Mouse (Mus musculus): ENCODE data around the gene Tra2a. TPM values are rescaled to one million over a fixed set of nuclear protein-coding genes. Genes with fewer than 3 reads are reported as not detected.

The Tra2a gene
- polyA plus RNA-seq, 2 experiments: 43.3 to 210 TPM

DNA sequence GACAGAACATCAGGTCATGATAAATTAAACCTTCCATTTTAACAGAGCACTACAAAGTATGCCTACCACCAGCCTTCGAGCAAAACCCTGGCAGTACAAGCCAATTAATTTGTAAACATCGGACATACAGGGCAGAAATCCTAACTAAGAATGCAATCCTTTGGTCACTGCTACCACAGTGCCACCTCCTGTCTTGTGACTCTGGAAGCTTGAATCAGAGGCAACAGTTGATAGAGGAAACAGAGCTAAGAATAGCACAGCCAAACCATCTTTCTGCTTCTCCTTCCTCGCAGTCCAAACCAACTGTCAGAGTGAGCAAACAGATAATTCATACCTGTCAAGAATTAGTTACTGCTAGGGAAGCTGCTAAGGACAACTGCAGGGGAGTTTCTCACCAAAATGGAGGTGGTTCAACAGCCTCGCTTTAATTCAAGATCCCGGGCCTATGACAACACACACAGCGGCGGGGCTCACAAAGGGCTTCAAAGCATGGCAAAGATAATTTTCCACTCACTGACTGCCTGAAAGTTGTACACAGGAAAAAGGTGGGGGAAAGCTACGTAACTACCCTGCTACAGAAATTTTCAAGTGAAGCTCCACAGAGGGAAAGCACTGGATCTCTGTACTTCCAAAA, 55.4 kb downstream of the Tra2a start:
- TF ChIP-seq POLR2A (IDR thresholded peaks at IDR 0.05; ENCODE audit: borderline replicate concordance, extremely low read depth, insufficient read depth, insufficient read length): no peak
- Histone ChIP-seq H3K4me2 (replicated peaks; ENCODE audit: low read depth, low read length, severe bottlenecking) (no peak overlapping the region), H3K4me3 (replicated peaks; ENCODE audit: low read length) (no peak overlapping the region), H3K9me3 (ENCODE audit: control insufficient read depth, low read length) (no peaks in the 10 kb centered on the region), H3K4me1 (ENCODE audit: control insufficient read depth, insufficient read depth, low read length) (peaks cover 35% of the 10 kb centered on the region), H3K9ac (ENCODE audit: low read depth, low read length, severe bottlenecking) (no peak overlapping the region), H3K27me3 (ENCODE audit: control insufficient read depth, insufficient read depth, low read length) (no peaks in the 10 kb centered on the region), H3K27ac (replicated peaks; ENCODE audit: low read depth, low read length) (no peak overlapping the region), H3K36me3 (ENCODE audit: control insufficient read depth, insufficient read depth, low read length) (peaks cover 26% of the 10 kb centered on the region)
- ATAC-seq (ENCODE audit: low FRiP score, low read depth): no peak
- no peak for DNase-seq (ENCODE audit: low spot score)
- 75% methylated on average over 8 of the region's 8 CpGs for WGBS

DNA sequence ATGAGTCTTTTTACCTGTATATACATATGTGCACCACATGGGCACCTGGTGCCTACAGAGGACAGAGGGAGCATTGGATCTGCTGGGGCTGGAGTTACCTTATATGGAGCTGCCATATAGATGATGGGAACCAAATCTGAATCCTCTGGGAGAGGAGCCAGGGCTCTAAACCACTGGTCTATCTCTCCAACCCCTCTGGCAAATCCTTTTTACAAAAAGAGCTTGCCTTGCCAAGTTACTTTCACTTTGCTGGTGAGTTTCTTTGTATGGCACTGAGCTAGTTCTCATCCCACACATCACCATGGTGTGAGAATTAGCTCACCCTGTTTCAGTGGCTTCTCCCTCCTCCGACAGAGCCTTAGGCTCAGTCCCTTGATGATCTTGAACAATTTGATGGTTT, 57.4 kb downstream of the Tra2a start:
- TF ChIP-seq POLR2A (IDR thresholded peaks at IDR 0.05; ENCODE audit: borderline replicate concordance, extremely low read depth, insufficient read depth, insufficient read length): no peak

DNA sequence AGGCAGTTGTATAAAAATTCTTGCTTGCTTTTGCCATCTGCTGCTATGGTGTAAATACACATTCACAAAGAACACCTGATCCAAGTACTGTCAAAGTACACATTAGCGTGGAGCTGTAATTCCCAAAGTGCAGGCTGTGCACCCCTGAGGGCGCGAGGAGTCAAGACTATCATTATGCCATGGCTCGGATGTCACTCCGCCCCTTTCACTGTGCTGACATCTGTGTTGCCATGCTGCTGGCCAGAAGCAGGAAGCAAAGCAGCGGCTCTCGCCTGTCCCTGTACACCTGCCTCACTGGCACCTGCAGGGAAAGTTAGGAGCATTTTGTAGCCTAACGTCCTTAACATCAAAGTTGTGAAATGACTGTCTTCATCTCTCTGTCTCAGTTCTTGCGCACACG, 68.6 kb downstream of the Tra2a start:
- no peak overlapping the region for H3K4me3 ChIP-seq (replicated peaks; ENCODE audit: low read length)
- peaks cover 9% of the 10 kb centered on the region for H3K36me3 ChIP-seq (ENCODE audit: control insufficient read depth, insufficient read depth, low read length)
- no peak overlapping the region for H3K4me2 ChIP-seq (replicated peaks; ENCODE audit: low read depth, low read length, severe bottlenecking)
- H3K4me1 ChIP-seq (ENCODE audit: control insufficient read depth, insufficient read depth, low read length): no peaks in the 10 kb centered on the region; the same call in 1 of the 2 replicates
- WGBS: 78% methylated on average over 10 of the region's 10 CpGs
- no peak overlapping the region for H3K27ac ChIP-seq (replicated peaks; ENCODE audit: low read depth, low read length)
- DNase-seq (ENCODE audit: low spot score): no peak
- H3K27me3 ChIP-seq (ENCODE audit: control insufficient read depth, insufficient read depth, low read length): no peaks in the 10 kb centered on the region
- no peaks in the 10 kb centered on the region for H3K9me3 ChIP-seq (ENCODE audit: control insufficient read depth, low read length)
- no peak for ATAC-seq (ENCODE audit: low FRiP score, low read depth)
- H3K9ac ChIP-seq (ENCODE audit: low read depth, low read length, severe bottlenecking): no peak overlapping the region
- TF ChIP-seq POLR2A (IDR thresholded peaks at IDR 0.05; ENCODE audit: borderline replicate concordance, extremely low read depth, insufficient read depth, insufficient read length): no peak

More for the DNA sequence above, 57.4 kb downstream of the Tra2a start:
- H3K27ac ChIP-seq (replicated peaks; ENCODE audit: low read depth, low read length): no peak overlapping the region
- ATAC-seq (ENCODE audit: low FRiP score, low read depth): no peak
- H3K4me1 ChIP-seq (ENCODE audit: control insufficient read depth, insufficient read depth, low read length): peaks cover 18% of the 10 kb centered on the region
- no peak overlapping the region for H3K9ac ChIP-seq (ENCODE audit: low read depth, low read length, severe bottlenecking)
- H3K9me3 ChIP-seq (ENCODE audit: control insufficient read depth, low read length): no peaks in the 10 kb centered on the region
- H3K27me3 ChIP-seq (ENCODE audit: control insufficient read depth, insufficient read depth, low read length): no peaks in the 10 kb centered on the region
- peaks cover 29% of the 10 kb centered on the region for H3K36me3 ChIP-seq (ENCODE audit: control insufficient read depth, insufficient read depth, low read length)
- WGBS: 84% methylated on average over 1 of the region's 1 CpGs
- H3K4me2 ChIP-seq (replicated peaks; ENCODE audit: low read depth, low read length, severe bottlenecking): no peak overlapping the region
- no peak for DNase-seq (ENCODE audit: low spot score)
- no peak overlapping the region for H3K4me3 ChIP-seq (replicated peaks; ENCODE audit: low read length)

DNA sequence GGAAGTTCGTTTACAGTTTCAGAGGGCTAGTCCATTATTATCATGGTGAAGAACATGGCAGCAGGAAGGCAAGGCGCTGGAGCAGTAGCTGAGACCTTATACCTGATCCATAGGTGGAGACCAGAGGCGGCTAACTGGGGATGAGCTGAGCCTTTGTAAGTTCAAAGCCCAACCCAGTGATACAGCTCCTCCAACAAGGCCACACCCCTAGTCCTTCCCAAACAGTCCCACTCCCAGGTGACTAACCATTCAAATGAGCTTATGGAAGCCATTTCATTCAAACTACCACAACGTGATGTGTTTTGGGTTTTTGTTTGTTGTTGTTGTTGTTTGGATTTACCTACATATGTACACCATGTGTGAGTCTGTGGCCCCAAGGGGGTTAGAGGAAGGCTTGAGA, 69.3 kb downstream of the Tra2a start:
- no peaks in the 10 kb centered on the region for H3K27me3 ChIP-seq (ENCODE audit: control insufficient read depth, insufficient read depth, low read length)
- 93% methylated on average over 4 of the region's 4 CpGs for WGBS
- H3K4me1 ChIP-seq (ENCODE audit: control insufficient read depth, insufficient read depth, low read length): no peaks in the 10 kb centered on the region; the same call in 1 of the 2 replicates
- no peak for DNase-seq (ENCODE audit: low spot score)
- no peak for TF ChIP-seq POLR2A (IDR thresholded peaks at IDR 0.05; ENCODE audit: borderline replicate concordance, extremely low read depth, insufficient read depth, insufficient read length)
- no peak overlapping the region for H3K4me2 ChIP-seq (replicated peaks; ENCODE audit: low read depth, low read length, severe bottlenecking)
- H3K9ac ChIP-seq (ENCODE audit: low read depth, low read length, severe bottlenecking): no peak overlapping the region
- H3K9me3 ChIP-seq (ENCODE audit: control insufficient read depth, low read length): peaks cover 2% of the 10 kb centered on the region; the same call in 1 of the 2 replicates
- H3K4me3 ChIP-seq (replicated peaks; ENCODE audit: low read length): no peak overlapping the region
- no peak overlapping the region for H3K27ac ChIP-seq (replicated peaks; ENCODE audit: low read depth, low read length)
- peaks cover 9% of the 10 kb centered on the region for H3K36me3 ChIP-seq (ENCODE audit: control insufficient read depth, insufficient read depth, low read length)
- no peak for ATAC-seq (ENCODE audit: low FRiP score, low read depth)

Other genes starting within 250 kb of the Tra2a start
- gene Gpnmb, start 227.5 kb downstream of the Tra2a start, polyA plus RNA-seq (2012; rRNA removed): 2.7 and 5.0 TPM in 2 replicates
- gene Gpnmb, start 227.5 kb downstream of the Tra2a start, polyA plus RNA-seq (2014; fragmentation: Nextera tagmentation; extraction: Ambion mirVana): 1.3 and 1.9 TPM in 2 replicates
- 21.9 and 27.4 TPM in 2 replicates for gene Malsu1, start 190.2 kb downstream of the Tra2a start, polyA plus RNA-seq (2012; rRNA removed)
- gene Malsu1, start 190.2 kb downstream of the Tra2a start, polyA plus RNA-seq (2014; fragmentation: Nextera tagmentation; extraction: Ambion mirVana): 72.1 and 72.9 TPM in 2 replicates
- 28.4 and 34.6 TPM in 2 replicates for gene Igf2bp3, start 49.1 kb downstream of the Tra2a start, polyA plus RNA-seq (2012; rRNA removed)
- gene Igf2bp3, start 49.1 kb downstream of the Tra2a start, polyA plus RNA-seq (2014; fragmentation: Nextera tagmentation; extraction: Ambion mirVana): 60.8 and 71.0 TPM in 2 replicates
- gene Ccdc126, start 55.2 kb upstream of the Tra2a start, polyA plus RNA-seq (2012; rRNA removed): 5.6 and 7.2 TPM in 2 replicates
- gene Ccdc126, start 55.2 kb upstream of the Tra2a start, polyA plus RNA-seq (2014; fragmentation: Nextera tagmentation; extraction: Ambion mirVana): 11.2 and 12.2 TPM in 2 replicates
- gene Fam221a, start 103.7 kb upstream of the Tra2a start, polyA plus RNA-seq (2012; rRNA removed): 15.2 and 15.7 TPM in 2 replicates
- gene Fam221a, start 103.7 kb upstream of the Tra2a start, polyA plus RNA-seq (2014; fragmentation: Nextera tagmentation; extraction: Ambion mirVana): 6.9 and 10.2 TPM in 2 replicates
- gene Stk31, start 131.6 kb upstream of the Tra2a start, polyA plus RNA-seq (2012; rRNA removed): 0.04 and 0.08 TPM in 2 replicates
- gene Stk31, start 131.6 kb upstream of the Tra2a start, polyA plus RNA-seq (2014; fragmentation: Nextera tagmentation; extraction: Ambion mirVana): not detected in 2 replicates

Measured in limb, embryonic 14.5 days (tissue).